Mouse (Mus musculus) frontal cortex, postnatal 36 days (tissue): ENCODE measurements at regions not wholly inside any gene's neighbourhood (a gene's known extent, or its start where the extent isn't known, plus 50 kb on each side); places are given as distances from the start of the nearest gene placed in this dataset.
"Not testable (repeated sequence)": the region's sequence is repeated elsewhere in the genome, so short reads cannot be mapped to it uniquely, and the experiment has no call there.

Experiments
- DNase-seq, 2 experiments: peaks; one replicate each; pipeline ENCODE4 v3.0.0; 2022; ENCODE audit warnings: low spot score in 2 of 2

DNA sequence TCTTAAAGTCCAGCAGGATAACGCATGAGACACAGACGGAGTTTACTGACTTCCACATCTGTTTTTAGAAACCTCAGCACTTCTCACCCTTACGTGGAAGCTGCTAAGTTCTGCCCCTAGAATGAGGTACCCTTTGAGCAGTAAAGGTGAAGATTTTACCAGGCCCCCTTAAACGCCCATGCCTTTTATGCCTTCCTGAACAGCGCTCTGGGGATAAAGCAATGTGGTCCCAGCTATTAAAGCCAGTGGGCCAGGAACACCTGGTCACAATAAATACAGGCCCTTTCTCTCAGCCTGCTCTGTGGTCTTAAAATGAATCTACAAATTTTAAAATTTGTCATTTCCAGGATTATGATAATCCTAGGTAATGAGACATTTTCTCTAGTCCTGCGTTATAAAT lies 57.9 kb downstream of the Llph start:
- DNase-seq, result no peak

GRCm38 (mm10) chr10:120291912-120292311 lies 65.0 kb downstream of the Llph start:
- no peak for DNase-seq

- DNase-seq, result not testable (repeated sequence)
Measured at GRCm38 (mm10) chr10:120293381-120293780, 66.5 kb downstream of the Llph start.

GRCm38 (mm10) chr10:120294487-120294886 lies 67.6 kb downstream of the Llph start:
- DNase-seq, result no peak

GRCm38 (mm10) chr10:120297311-120297710 lies 70.4 kb downstream of the Llph start:
- no peak for DNase-seq

DNA sequence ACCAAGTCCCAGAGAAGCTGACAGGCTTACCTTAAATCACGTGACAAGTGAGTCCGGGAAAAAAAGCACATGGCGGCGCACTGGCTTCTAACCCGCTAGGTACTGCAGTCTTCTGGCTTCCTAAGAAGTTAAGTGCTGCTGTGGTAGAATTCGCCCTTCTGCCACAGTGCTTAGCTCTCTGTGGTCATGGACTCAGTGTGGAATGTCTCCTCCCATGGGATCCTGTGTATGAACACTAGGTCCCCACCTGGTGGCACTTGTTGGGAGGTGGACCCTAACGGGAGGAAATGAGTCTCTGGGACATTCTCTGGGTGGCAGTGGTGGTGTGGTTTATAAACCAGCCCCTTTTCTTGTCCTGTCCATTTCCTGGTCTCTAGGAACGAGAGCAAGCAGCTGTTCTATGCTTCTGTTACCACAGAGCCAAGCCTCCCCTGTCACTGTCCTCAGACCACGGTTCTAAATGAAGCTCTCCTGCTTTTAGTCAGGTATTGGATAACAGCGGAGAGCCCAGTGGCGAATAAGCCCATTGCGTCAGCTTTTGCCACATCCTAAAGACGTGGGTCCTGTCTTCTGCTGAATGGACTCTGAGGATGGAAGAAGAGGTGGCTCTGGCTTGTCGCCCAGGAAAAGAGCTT lies 71.5 kb downstream of the Llph start:
- no peak for DNase-seq

- peak; percentile 10 to 22 for DNase-seq
Measured at GRCm38 (mm10) chr10:120306010-120306409, 79.1 kb downstream of the Llph start.

- peak; percentile 4 to 5 for DNase-seq
Measured at GRCm38 (mm10) chr10:120308681-120309080, 81.8 kb downstream of the Llph start.
